Mouse (Mus musculus) CH12.LX (cell line): ENCODE measurements at regions not wholly inside any gene's neighbourhood (a gene's known extent, or its start where the extent isn't known, plus 50 kb on each side); places are given as distances from the start of the nearest gene placed in this dataset.

Experiments
- DNase-seq: peaks from one replicate; pipeline ENCODE4 v3.0.0-alpha.2; 2013; ENCODE audit errors: extremely low read depth
- H3K27ac ChIP-seq: 2 replicates; pipeline ENCODE4 v1.5.1; 2012; ENCODE audit warnings: low read depth, mild to moderate bottlenecking, control low read depth, moderate library complexity; ENCODE audit not compliant: insufficient read depth
- H3K27me3 ChIP-seq: replicated peaks from 2 replicates; pipeline ENCODE3; 2012; ENCODE audit warnings: inconsistent platforms
- H3K36me3 ChIP-seq, 2 experiments: replicated peaks in 1 of 2; 2 replicates each; pipeline versions ENCODE3 to v1.6.1; 2012; ENCODE audit warnings: inconsistent platforms in 1 of 2, low read length in 1 of 2, mild to moderate bottlenecking in 1 of 2, mixed read lengths in 1 of 2, moderate library complexity in 1 of 2; ENCODE audit not compliant: control insufficient read depth in 1 of 2, insufficient read depth in 1 of 2
- H3K4me1 ChIP-seq, 2 experiments: 2 replicates each; pipeline ENCODE4 v1.6.1; 2012; ENCODE audit warnings: inconsistent platforms in 1 of 2, moderate library complexity in 1 of 2; ENCODE audit not compliant: insufficient read depth in 2 of 2, control insufficient read depth in 1 of 2
- H3K4me2 ChIP-seq: 2 replicates; pipeline ENCODE4 v1.6.1; 2012; ENCODE audit warnings: low read depth, mild to moderate bottlenecking, control low read depth; ENCODE audit not compliant: poor library complexity, insufficient read depth, severe bottlenecking
- H3K4me3 ChIP-seq, 3 experiments: fragments of 150-350 bp in 1 of 3; sonication (generic) in 1 of 3; replicated peaks in 1 of 3; 2 replicates each; pipeline versions ENCODE3 to v1.5.1; 2011 to 2012; ENCODE audit warnings: low read depth in 2 of 3, low read length in 2 of 3, mild to moderate bottlenecking in 2 of 3, moderate library complexity in 2 of 3, control low read depth in 1 of 3, improper control_type of control experiment in 1 of 3, inconsistent platforms in 1 of 3, mixed read lengths in 1 of 3; ENCODE audit not compliant: poor library complexity in 1 of 3
- H3K79me2 ChIP-seq: replicated peaks from 2 replicates; pipeline ENCODE4 v1.6.1; 2012; ENCODE audit warnings: mild to moderate bottlenecking, moderate library complexity; ENCODE audit not compliant: control insufficient read depth, poor library complexity, insufficient read depth, severe bottlenecking; ENCODE audit errors: extremely low read depth
- H3K9ac ChIP-seq: 2 replicates; pipeline ENCODE4 v1.6.1; 2012; ENCODE audit warnings: low read depth, mild to moderate bottlenecking, control low read depth, moderate library complexity; ENCODE audit not compliant: insufficient read depth
- H3K9me3 ChIP-seq: replicated peaks from 2 replicates; pipeline ENCODE3; 2012; ENCODE audit warnings: low read length, inconsistent platforms, mixed read lengths
- CHD2 ChIP-seq: IDR thresholded peaks from 2 replicates; pipeline ENCODE4 v1.6.1; 2011; ENCODE audit warnings: low read length, improper control_type of control experiment
- E2F4 ChIP-seq: IDR thresholded peaks from 2 replicates; pipeline ENCODE4 v1.6.1; 2011; ENCODE audit warnings: low read depth, low read length, improper control_type of control experiment; ENCODE audit not compliant: insufficient replicate concordance
- EP300 ChIP-seq: IDR thresholded peaks from 2 replicates; pipeline ENCODE4 v1.6.1; 2011; ENCODE audit warnings: low read length, improper control_type of control experiment
- ETS1 ChIP-seq: conservative IDR thresholded peaks from 2 replicates; pipeline ENCODE4 v1.6.1; 2012; ENCODE audit warnings: low read depth, mild to moderate bottlenecking, inconsistent platforms, low read length, improper control_type of control experiment, moderate library complexity
- JUND ChIP-seq: conservative IDR thresholded peaks from 2 replicates; pipeline ENCODE4 v1.6.1; 2011; ENCODE audit warnings: low read depth, low read length, improper control_type of control experiment
- MAFK ChIP-seq: IDR thresholded peaks from 2 replicates; pipeline ENCODE4 v1.6.1; 2011; ENCODE audit warnings: low read length, improper control_type of control experiment; ENCODE audit not compliant: insufficient replicate concordance
- MAZ ChIP-seq: IDR thresholded peaks from 2 replicates; pipeline ENCODE4 v1.6.1; 2012; ENCODE audit warnings: low read depth, mild to moderate bottlenecking, inconsistent platforms, low read length, improper control_type of control experiment, moderate library complexity
- MEF2A ChIP-seq: IDR thresholded peaks from 2 replicates; pipeline ENCODE4 v1.6.1; 2014; ENCODE audit warnings: low read depth, mild to moderate bottlenecking, inconsistent platforms, low read length, improper control_type of control experiment, borderline replicate concordance
- MXI1 ChIP-seq: IDR thresholded peaks from 2 replicates; pipeline ENCODE4 v1.6.1; 2011; ENCODE audit warnings: mild to moderate bottlenecking, low read depth, low read length, improper control_type of control experiment
- NRF1 ChIP-seq: IDR thresholded peaks from 2 replicates; pipeline ENCODE4 v1.6.1; 2014; ENCODE audit warnings: low read depth, mild to moderate bottlenecking, inconsistent platforms, low read length, improper control_type of control experiment, moderate library complexity
- PAX5 ChIP-seq: IDR thresholded peaks from 2 replicates; pipeline ENCODE4 v1.6.1; 2012; ENCODE audit warnings: low read length, inconsistent platforms, mixed read lengths
- POLR2AphosphoS2 ChIP-seq: IDR thresholded peaks from 2 replicates; pipeline ENCODE4 v1.6.1; 2011; ENCODE audit warnings: low read depth, low read length, improper control_type of control experiment
- RAD21 ChIP-seq: IDR thresholded peaks from 2 replicates; pipeline ENCODE4 v1.6.1; 2011; ENCODE audit warnings: low read depth, mild to moderate bottlenecking, low read length, improper control_type of control experiment, moderate library complexity
- SMC3 ChIP-seq: IDR thresholded peaks from 2 replicates; pipeline ENCODE4 v1.6.1; 2011; ENCODE audit warnings: low read depth, low read length, improper control_type of control experiment
- TBP ChIP-seq: conservative IDR thresholded peaks from 2 replicates; pipeline ENCODE4 v1.6.1; 2011; ENCODE audit warnings: low read depth, low read length, improper control_type of control experiment
- UBTF ChIP-seq: IDR thresholded peaks from 2 replicates; pipeline ENCODE4 v1.6.1; 2012; ENCODE audit warnings: low read depth, mild to moderate bottlenecking, inconsistent platforms, low read length, improper control_type of control experiment, moderate library complexity
- USF1 ChIP-seq: IDR thresholded peaks from 2 replicates; pipeline ENCODE4 v1.6.1; 2014; ENCODE audit warnings: low read depth, mild to moderate bottlenecking, inconsistent platforms, low read length, improper control_type of control experiment
- USF2 ChIP-seq: conservative IDR thresholded peaks from 2 replicates; pipeline ENCODE4 v1.6.1; 2011; ENCODE audit warnings: low read depth, low read length, improper control_type of control experiment
- ZKSCAN1 ChIP-seq: IDR thresholded peaks from 2 replicates; pipeline ENCODE4 v1.6.1; 2012; ENCODE audit warnings: low read depth, inconsistent platforms, low read length, improper control_type of control experiment, borderline replicate concordance
- ZMIZ1 ChIP-seq: IDR thresholded peaks from 2 replicates; pipeline ENCODE4 v1.6.1; 2012; ENCODE audit warnings: low read depth, mild to moderate bottlenecking, inconsistent platforms, low read length, improper control_type of control experiment
- dilution Hi-C: fragments of 300-500 bp; cut with MboI; formaldehyde crosslinking; loops from 2 replicates; pipeline ENCODE4 v1.14.3; 2020; ENCODE audit warnings: low sequenced_read_pairs; ENCODE audit not compliant: extremely low pct_unique_long_range_greater_than_20kb, extremely low pct_ligation_motif_present
- in situ Hi-C: fragments of 300-500 bp; cut with MboI; formaldehyde crosslinking; loops from 3 replicates; pipeline ENCODE4 v1.14.3; 2019; ENCODE audit warnings: low sequenced_read_pairs, low pct_ligation_motif_present, low pct_unique_long_range_greater_than_20kb, mixed read lengths

DNA sequence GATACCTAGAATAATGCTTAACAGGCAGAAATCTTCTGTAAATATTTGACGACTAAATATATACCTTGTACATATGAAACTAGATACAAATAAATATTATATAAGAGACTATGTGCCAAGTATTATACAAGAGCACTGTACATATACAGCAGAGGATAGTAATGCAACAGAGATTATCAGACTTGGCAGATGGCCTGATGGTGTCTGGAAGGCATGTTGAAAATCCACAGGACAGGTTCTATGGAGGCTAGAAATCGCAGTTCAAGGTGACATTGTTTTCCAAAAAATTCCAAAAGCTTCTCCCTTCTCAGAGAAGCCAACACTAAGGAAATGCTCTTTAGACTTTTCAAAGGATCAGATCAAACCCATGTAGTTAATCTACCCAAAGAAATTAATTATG lies 126.9 kb upstream of the Mrps30 start:
- Histone ChIP-seq H3K36me3 (no peaks in the 10 kb centered on the region), H3K4me3 (no peak overlapping the region), H3K27me3 (no peaks in the 10 kb centered on the region), H3K27ac (no peak overlapping the region), H3K4me2 (no peak overlapping the region)
- DNase-seq = no peak
- dilution Hi-C loops = no loop called here
- in situ Hi-C loops = no loop called here
- no peak for TF ChIP-seq MXI1
- no peak for TF ChIP-seq MAZ
- no peak for TF ChIP-seq NRF1
- TF ChIP-seq ZKSCAN1 = no peak
- no peak for TF ChIP-seq EP300
- no peak for TF ChIP-seq USF1
- TF ChIP-seq SMC3 = no peak
- TF ChIP-seq TBP = no peak
- no peak for TF ChIP-seq PAX5
- no peak for TF ChIP-seq MEF2A
- TF ChIP-seq CHD2 = no peak
- TF ChIP-seq, all 38 proteins: peak for 0
- no peak overlapping the region for H3K9ac ChIP-seq
- no peaks in the 10 kb centered on the region for H3K9me3 ChIP-seq
- H3K4me1 ChIP-seq = no peaks in the 10 kb centered on the region
- H3K79me2 ChIP-seq = no peaks in the 10 kb centered on the region

- H3K27ac ChIP-seq = no peak overlapping the region
- H3K27me3 ChIP-seq = no peaks in the 10 kb centered on the region
- no peak for DNase-seq
- H3K4me3 ChIP-seq = no peak overlapping the region
- no peaks in the 10 kb centered on the region for H3K36me3 ChIP-seq
- H3K4me2 ChIP-seq = no peak overlapping the region
- no peaks in the 10 kb centered on the region for H3K9me3 ChIP-seq
- no peaks in the 10 kb centered on the region for H3K79me2 ChIP-seq
- no peak overlapping the region for H3K9ac ChIP-seq
- in situ Hi-C loops = no loop called here
- TF ChIP-seq JUND (no peak), RAD21 (no peak), USF1 (no peak), MAFK (no peak), ETS1 (no peak), E2F4 (no peak), ZMIZ1 (no peak), UBTF (no peak), POLR2AphosphoS2 (no peak), MEF2A (no peak), USF2 (no peak)
- dilution Hi-C loops = no loop called here
- no peaks in the 10 kb centered on the region for H3K4me1 ChIP-seq
Observed at GRCm38 (mm10) chr13:118506136-118506535, 119.1 kb upstream of the Mrps30 start.
